Mouse (Mus musculus) erythroblast, embryonic 14.5 days (primary cell): ENCODE data around the gene 6330409D20Rik. TPM values are rescaled to one million over a fixed set of nuclear protein-coding genes. Genes with fewer than 3 reads are reported as not detected.

ENCODE experiments used
- H3K27me3 ChIP-seq: 2 replicates; pipeline ENCODE4 v1.6.1; 2012; ENCODE audit warnings: inconsistent platforms; ENCODE audit not compliant: control insufficient read depth
- H3K36me3 ChIP-seq: 2 replicates; pipeline ENCODE4 v1.6.1; 2012; ENCODE audit warnings: mild to moderate bottlenecking, inconsistent platforms; ENCODE audit not compliant: control insufficient read depth
- H3K4me1 ChIP-seq: 2 replicates; pipeline ENCODE4 v1.6.1; 2012; ENCODE audit warnings: inconsistent platforms; ENCODE audit not compliant: control insufficient read depth
- H3K4me3 ChIP-seq: replicated peaks from 2 replicates; pipeline ENCODE3; 2012; ENCODE audit warnings: moderate library complexity, mild to moderate bottlenecking, inconsistent platforms
- H3K9me3 ChIP-seq: 2 replicates; pipeline ENCODE4 v1.6.1; 2012; ENCODE audit warnings: low read length, inconsistent platforms, mixed read lengths; ENCODE audit not compliant: control insufficient read depth
- GATA1 ChIP-seq: IDR thresholded peaks from 2 replicates; pipeline ENCODE4 v1.6.1; 2012; ENCODE audit warnings: low read length, inconsistent platforms, mixed read lengths
- TAL1 ChIP-seq: IDR thresholded peaks from 3 replicates; pipeline ENCODE4 v1.6.1; 2012; ENCODE audit warnings: low read length, inconsistent platforms, mixed read lengths
- polyA plus RNA-seq: library from polyadenylated mRNA; stranded (reverse); fragments of >175 nt; gene quantifications from 2 replicates; pipeline ENCODE4 v1.2.3, GENCODE M21; 2012

Gene 6330409D20Rik
- polyA plus RNA-seq = not detected in 2 replicates

DNA sequence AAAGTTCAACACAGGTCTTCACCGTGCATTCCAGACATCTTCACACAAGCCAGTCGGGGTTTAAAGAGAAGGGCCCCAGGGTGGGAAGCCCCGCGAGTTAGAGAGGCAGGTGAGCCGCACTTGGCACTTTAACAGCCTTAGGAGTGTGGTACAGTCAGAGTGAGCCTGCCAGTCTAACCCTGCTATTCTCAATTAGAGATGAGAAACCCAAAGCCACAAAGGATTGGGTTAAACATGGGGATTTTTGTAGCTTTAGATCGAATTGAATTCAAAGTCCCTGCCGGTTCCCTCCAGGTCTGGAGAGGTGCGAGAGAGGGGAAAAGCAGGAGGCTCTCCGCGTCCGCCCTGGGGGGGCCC, at the start of gene 6330409D20Rik:
Gene 6330409D20Rik (minus strand): TSS at position 101 of the 357 bp plus-strand sequence.
- Histone ChIP-seq H3K4me3 (no peak within 1 kb of the TSS), H3K36me3 (no peaks in the 10 kb centered on the region), H3K27me3 (peaks cover 22% of the 10 kb centered on the region), H3K9me3 (no peaks in the 10 kb centered on the region), H3K4me1 (peaks cover 6% of the 10 kb centered on the region)
- TF ChIP-seq GATA1 (no peak), TAL1 (no peak)

DNA sequence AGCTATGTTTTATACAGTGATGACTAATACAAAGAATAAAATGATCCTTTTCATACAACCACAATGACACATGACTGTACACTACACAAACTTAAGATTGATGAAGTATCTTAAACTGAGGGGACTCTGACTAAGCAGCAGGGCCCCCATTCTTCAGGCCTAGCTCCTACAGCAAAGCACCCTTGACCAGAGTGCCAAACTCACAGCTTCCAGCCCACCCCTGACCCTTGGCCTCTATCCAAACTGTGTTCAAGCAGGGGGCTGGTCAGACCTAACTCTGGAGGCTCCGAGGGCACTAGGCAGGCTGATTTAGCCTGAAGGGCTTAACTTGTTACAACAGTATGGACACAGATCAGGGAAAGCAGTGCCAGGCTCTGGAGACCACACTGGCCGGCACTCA, 47.8 kb upstream of the 6330409D20Rik start:
- no peaks in the 10 kb centered on the region for H3K36me3 ChIP-seq
- TF ChIP-seq TAL1 = no peak
- no peak for TF ChIP-seq GATA1
- H3K9me3 ChIP-seq = no peaks in the 10 kb centered on the region
- H3K27me3 ChIP-seq = no peaks in the 10 kb centered on the region
- H3K4me3 ChIP-seq = no peak overlapping the region
- no peaks in the 10 kb centered on the region for H3K4me1 ChIP-seq

- no peak for TF ChIP-seq GATA1
- TF ChIP-seq TAL1 = no peak
- no peaks in the 10 kb centered on the region for H3K36me3 ChIP-seq
- no peaks in the 10 kb centered on the region for H3K4me1 ChIP-seq
- no peaks in the 10 kb centered on the region for H3K9me3 ChIP-seq
- no peaks in the 10 kb centered on the region for H3K27me3 ChIP-seq
- H3K4me3 ChIP-seq = no peak overlapping the region
These were observed 46.4 kb upstream of the 6330409D20Rik start for GRCm38 (mm10) chr2:32787176-32787575.

GRCm38 (mm10) chr2:32784048-32784681, 43.3 kb upstream of the 6330409D20Rik start, which contains the start of gene Cfap157:
Gene Cfap157 (minus strand): TSS chr2:32784428.
- no peak for TF ChIP-seq GATA1
- TF ChIP-seq TAL1 = no peak
- Histone ChIP-seq H3K9me3 (no peaks in the 10 kb centered on the region), H3K4me3 (no peak within 1 kb of the TSS), H3K36me3 (no peaks in the 10 kb centered on the region), H3K27me3 (no peaks in the 10 kb centered on the region), H3K4me1 (peaks cover 2% of the 10 kb centered on the region; the same call in 1 of the 2 replicates)

- peaks cover 4% of the 10 kb centered on the region; the same call in 1 of the 2 replicates for H3K4me1 ChIP-seq
- H3K9me3 ChIP-seq = no peaks in the 10 kb centered on the region
- TF ChIP-seq GATA1 (no peak), TAL1 (no peak)
- no peaks in the 10 kb centered on the region for H3K36me3 ChIP-seq
- no peaks in the 10 kb centered on the region for H3K27me3 ChIP-seq
- H3K4me3 ChIP-seq = no peak overlapping the region
These were observed 40.9 kb upstream of the 6330409D20Rik start for GRCm38 (mm10) chr2:32781710-32782109.

- H3K4me3 ChIP-seq = no peak overlapping the region
- no peaks in the 10 kb centered on the region for H3K9me3 ChIP-seq
- H3K36me3 ChIP-seq = no peaks in the 10 kb centered on the region
- no peaks in the 10 kb centered on the region for H3K27me3 ChIP-seq
- TF ChIP-seq TAL1 (no peak), GATA1 (no peak)
- peaks cover 23% of the 10 kb centered on the region for H3K4me1 ChIP-seq
These were observed 38.9 kb upstream of the 6330409D20Rik start for GRCm38 (mm10) chr2:32779714-32780113.

DNA sequence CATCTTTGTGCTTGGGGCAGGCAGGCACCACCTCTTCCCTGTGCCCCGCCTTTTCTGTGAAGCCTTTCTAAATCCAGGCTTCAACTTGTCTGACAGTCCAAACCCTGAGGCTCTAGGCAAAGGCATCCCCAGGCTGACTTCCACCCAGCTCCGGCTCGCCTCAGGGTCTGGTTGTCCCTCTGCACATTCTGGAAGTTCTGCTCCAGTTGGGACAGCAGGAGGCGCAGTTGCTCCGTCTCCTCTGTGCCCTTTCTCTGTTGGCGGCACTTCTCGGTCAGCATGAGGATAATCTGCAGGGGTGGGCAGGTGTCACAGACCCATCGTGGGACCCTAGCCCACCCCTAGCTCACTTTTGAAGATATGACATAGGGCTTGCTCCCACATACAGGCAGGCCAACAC, 38.3 kb upstream of the 6330409D20Rik start:
- peaks cover 25% of the 10 kb centered on the region for H3K4me1 ChIP-seq
- no peaks in the 10 kb centered on the region for H3K9me3 ChIP-seq
- H3K27me3 ChIP-seq = no peaks in the 10 kb centered on the region
- H3K4me3 ChIP-seq = no peak overlapping the region
- H3K36me3 ChIP-seq = no peaks in the 10 kb centered on the region
- TF ChIP-seq TAL1 (no peak), GATA1 (no peak)

DNA sequence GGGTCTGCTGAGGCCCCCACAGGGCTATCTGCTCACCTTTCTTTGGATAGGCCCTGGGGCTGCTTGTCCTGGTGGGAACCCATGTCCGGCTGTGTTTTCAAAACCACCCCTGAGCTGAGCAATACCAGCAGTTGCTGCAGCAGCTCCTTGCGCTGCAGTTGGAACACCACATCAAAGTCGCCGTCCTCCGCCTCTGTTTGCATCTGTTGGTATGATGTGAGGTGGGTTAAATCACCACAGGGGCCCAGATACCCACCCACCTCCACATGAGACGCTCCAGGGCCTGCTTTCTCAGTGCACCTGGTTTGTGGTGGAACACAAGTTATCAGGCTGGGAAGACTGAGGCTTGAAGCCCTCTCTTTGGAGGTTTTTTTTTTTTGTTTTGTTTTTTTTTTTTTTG, 37.3 kb upstream of the 6330409D20Rik start:
- TF ChIP-seq TAL1 (no peak), GATA1 (no peak)
- peaks cover 25% of the 10 kb centered on the region for H3K4me1 ChIP-seq
- H3K9me3 ChIP-seq = no peaks in the 10 kb centered on the region
- no peak overlapping the region for H3K4me3 ChIP-seq
- H3K36me3 ChIP-seq = no peaks in the 10 kb centered on the region
- H3K27me3 ChIP-seq = no peaks in the 10 kb centered on the region

- no peaks in the 10 kb centered on the region for H3K36me3 ChIP-seq
- H3K27me3 ChIP-seq = no peaks in the 10 kb centered on the region
- H3K4me1 ChIP-seq = peaks cover 32% of the 10 kb centered on the region
- TF ChIP-seq TAL1 = no peak
- no peaks in the 10 kb centered on the region for H3K9me3 ChIP-seq
- H3K4me3 ChIP-seq = peak overlapping the region; percentile 75
These were observed 35.4 kb upstream of the 6330409D20Rik start for GRCm38 (mm10) chr2:32776192-32776591.
